Mouse (Mus musculus): Measurements from ENCODE around the gene Dlg2.
A peak's percentile ranks its signal among the peaks of the same experiment; 100 is the strongest.
"Not testable (repeated sequence)": the region's sequence is repeated elsewhere in the genome, so short reads cannot be mapped to it uniquely, and the experiment has no call there.

Gene Dlg2

GRCm38 (mm10) chr7:90791522-90791921, 315.1 kb downstream of the Dlg2 start:
- ATAC-seq (ENCODE audit: insufficient number of reproducible peaks, low FRiP score, low TSS enrichment), result no peak

GRCm38 (mm10) chr7:90825640-90826039, 349.2 kb downstream of the Dlg2 start:
- ATAC-seq (ENCODE audit: insufficient number of reproducible peaks, low FRiP score, low TSS enrichment), result no peak

- no peak for ATAC-seq (ENCODE audit: insufficient number of reproducible peaks, low FRiP score, low TSS enrichment)
Measured at GRCm38 (mm10) chr7:90841276-90841675, 364.8 kb downstream of the Dlg2 start.

GRCm38 (mm10) chr7:90843345-90844293, 367.1 kb downstream of the Dlg2 start:
- ATAC-seq (ENCODE audit: insufficient number of reproducible peaks, low FRiP score, low TSS enrichment), result peak; percentile 82

- ATAC-seq (ENCODE audit: insufficient number of reproducible peaks, low FRiP score, low TSS enrichment), result not testable (repeated sequence)
Measured at GRCm38 (mm10) chr7:90876796-90877195, 400.3 kb downstream of the Dlg2 start.

GRCm38 (mm10) chr7:90882740-90883139, 406.3 kb downstream of the Dlg2 start:
- no peak for ATAC-seq (ENCODE audit: insufficient number of reproducible peaks, low FRiP score, low TSS enrichment)

- 0 out of 2 replicates have a peak, but pooled peaks have one; percentile 22 for ATAC-seq (ENCODE audit: insufficient number of reproducible peaks, low FRiP score, low TSS enrichment)
Measured at GRCm38 (mm10) chr7:90886396-90887006, 410.0 kb downstream of the Dlg2 start.

- ATAC-seq (ENCODE audit: insufficient number of reproducible peaks, low FRiP score, low TSS enrichment), result peak; percentile 89
Measured at GRCm38 (mm10) chr7:90887007-90887720, 410.7 kb downstream of the Dlg2 start.

GRCm38 (mm10) chr7:90927441-90927840, 451.0 kb downstream of the Dlg2 start:
- ATAC-seq (ENCODE audit: insufficient number of reproducible peaks, low FRiP score, low TSS enrichment), result peak; percentile 78

- ATAC-seq (ENCODE audit: insufficient number of reproducible peaks, low FRiP score, low TSS enrichment), result no peak
Measured at GRCm38 (mm10) chr7:90940726-90941125, 464.3 kb downstream of the Dlg2 start.

- no peak for ATAC-seq (ENCODE audit: insufficient number of reproducible peaks, low FRiP score, low TSS enrichment)
Measured at GRCm38 (mm10) chr7:90947073-90947472, 470.6 kb downstream of the Dlg2 start.

- no peak for ATAC-seq (ENCODE audit: insufficient number of reproducible peaks, low FRiP score, low TSS enrichment)
Measured at GRCm38 (mm10) chr7:90949212-90949611, 472.7 kb downstream of the Dlg2 start.

GRCm38 (mm10) chr7:90977241-90977640, 500.8 kb downstream of the Dlg2 start:
- no peak for ATAC-seq (ENCODE audit: insufficient number of reproducible peaks, low FRiP score, low TSS enrichment)

- no peak for ATAC-seq (ENCODE audit: insufficient number of reproducible peaks, low FRiP score, low TSS enrichment)
Measured at GRCm38 (mm10) chr7:90982069-90982468, 505.6 kb downstream of the Dlg2 start.

- ATAC-seq (ENCODE audit: insufficient number of reproducible peaks, low FRiP score, low TSS enrichment), result no peak
Measured at GRCm38 (mm10) chr7:91010655-91011054, 534.2 kb downstream of the Dlg2 start.

- ATAC-seq (ENCODE audit: insufficient number of reproducible peaks, low FRiP score, low TSS enrichment), result no peak
Measured at GRCm38 (mm10) chr7:91044998-91045741, 568.7 kb downstream of the Dlg2 start.

GRCm38 (mm10) chr7:91045742-91046098, 569.2 kb downstream of the Dlg2 start:
- no peak for ATAC-seq (ENCODE audit: insufficient number of reproducible peaks, low FRiP score, low TSS enrichment)

- ATAC-seq (ENCODE audit: insufficient number of reproducible peaks, low FRiP score, low TSS enrichment), result no peak
Measured at GRCm38 (mm10) chr7:91063297-91064040, 587.0 kb downstream of the Dlg2 start.
